Mouse (Mus musculus) central nervous system, embryonic 18 days (tissue): ENCODE measurements around the gene Sv2c. TPM values are rescaled to one million over a fixed set of nuclear protein-coding genes. Genes with fewer than 3 reads are reported as not detected.

Source experiments
- polyA plus RNA-seq: library from polyadenylated mRNA; depleted of rRNA; stranded (reverse); fragments of >200 nt; gene quantifications from 2 replicates; pipeline ENCODE4 v1.2.3, GENCODE M21; 2012; rRNA removed

The Sv2c gene
- polyA plus RNA-seq, result 8.6 and 10.0 TPM in 2 replicates

DNA sequence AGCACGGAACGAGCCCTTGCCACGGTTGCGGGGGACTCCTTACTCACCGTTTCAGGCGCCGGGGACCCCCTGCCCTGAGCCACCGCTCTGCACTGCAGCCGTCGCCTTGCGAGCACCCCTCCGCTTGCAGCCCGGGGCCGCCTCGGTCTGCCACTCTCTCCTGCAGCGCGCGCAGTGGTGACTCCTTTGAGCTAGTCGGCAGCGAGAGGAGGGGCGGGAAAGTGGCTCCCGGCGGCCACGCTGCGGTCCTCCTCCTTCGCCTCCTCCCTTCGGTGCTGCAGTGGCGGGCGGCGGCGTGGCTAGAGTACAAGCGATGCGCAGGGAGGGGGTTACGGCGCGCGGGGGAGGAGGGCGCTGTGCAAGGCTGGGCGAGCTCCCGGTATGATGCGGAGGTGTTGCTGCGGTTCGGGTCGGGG, at the start of gene Sv2c:
Gene Sv2c (minus strand): TSS at position 177 of the 416 bp plus-strand sequence.

DNA sequence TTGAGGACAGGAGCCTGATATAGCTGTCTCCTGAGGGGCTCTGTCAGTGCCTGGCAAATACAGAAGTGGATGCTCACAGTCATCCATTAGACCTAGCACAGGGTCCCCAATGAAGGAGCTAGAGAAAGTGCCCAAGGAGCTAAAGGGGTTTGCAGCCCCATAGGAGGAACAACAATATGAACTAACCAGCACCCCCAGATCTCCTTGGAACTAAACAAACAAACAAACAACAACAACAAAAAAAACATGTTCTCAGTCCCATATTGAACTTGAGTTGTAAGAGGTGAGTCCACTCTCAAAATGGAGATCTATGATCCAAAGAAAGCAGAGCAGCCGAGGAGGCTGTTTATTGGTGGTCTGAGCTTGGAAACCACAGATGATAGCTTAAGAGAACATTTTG, 50.6 kb downstream of the Sv2c start, which contains the start of gene Gm17190:
Gene Gm17190 (plus strand): TSS at position 301 of the 400 bp plus-strand sequence.

DNA sequence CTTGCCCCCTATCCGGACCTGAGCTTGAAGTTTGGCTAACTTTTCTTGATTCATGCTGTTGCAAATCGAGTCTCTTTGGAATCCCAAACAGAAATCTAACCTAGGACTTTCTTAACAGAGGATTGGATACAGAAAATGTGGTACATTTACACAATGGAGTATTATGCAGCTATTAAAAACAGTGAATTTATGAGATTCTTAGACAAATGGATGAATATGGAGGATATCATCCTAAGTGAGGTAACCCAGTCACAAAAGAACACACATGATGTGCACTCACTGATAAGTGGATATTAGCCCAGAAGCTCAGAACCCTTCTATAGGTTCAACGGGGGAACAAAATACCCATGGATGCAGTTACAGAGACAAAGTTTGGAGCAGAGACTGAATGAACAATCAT, 51.1 kb downstream of the Sv2c start, which contains the start of gene Gm20075:
Gene Gm20075 (minus strand): TSS at position 101 of the 400 bp plus-strand sequence.

Other genes with a start within 250 kb of the Sv2c start
- gene Iqgap2, start 240.7 kb downstream of the Sv2c start, polyA plus RNA-seq, result 3.5 and 4.2 TPM in 2 replicates
- 2.0 and 2.9 TPM in 2 replicates for gene Gm20075, start 51.2 kb downstream of the Sv2c start, polyA plus RNA-seq
- gene Gm17190, start 50.5 kb downstream of the Sv2c start, polyA plus RNA-seq, result not detected in 2 replicates